Mouse (Mus musculus) yolk sac, embryonic 10.5 days (tissue): ENCODE measurements around the gene Tsks.

ENCODE experiments used
- DNase-seq: peaks from one replicate; pipeline ENCODE4 v3.0.0-alpha.2; 2017; ENCODE audit warnings: low spot score

Gene Tsks

DNA sequence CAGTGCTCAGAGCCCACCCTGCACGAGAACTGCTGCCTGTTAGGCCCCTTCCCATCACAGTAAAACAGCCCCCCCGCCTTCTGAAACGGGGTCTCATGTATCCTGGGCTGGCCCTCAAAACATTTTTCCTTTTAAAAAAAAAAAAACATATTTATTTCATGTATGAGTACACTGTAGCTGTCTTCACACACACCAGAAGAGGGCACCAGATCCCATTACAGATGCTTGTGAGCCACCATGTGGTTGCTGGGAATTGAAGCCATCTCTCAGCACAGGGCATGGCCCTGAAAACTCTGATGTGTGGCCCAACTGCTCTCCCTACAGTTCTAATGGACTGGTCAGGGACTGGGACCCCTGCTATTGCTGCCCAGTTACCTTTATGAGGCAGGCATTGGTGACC is 35.3 kb downstream of the Tsks start:
- DNase-seq = no peak

DNA sequence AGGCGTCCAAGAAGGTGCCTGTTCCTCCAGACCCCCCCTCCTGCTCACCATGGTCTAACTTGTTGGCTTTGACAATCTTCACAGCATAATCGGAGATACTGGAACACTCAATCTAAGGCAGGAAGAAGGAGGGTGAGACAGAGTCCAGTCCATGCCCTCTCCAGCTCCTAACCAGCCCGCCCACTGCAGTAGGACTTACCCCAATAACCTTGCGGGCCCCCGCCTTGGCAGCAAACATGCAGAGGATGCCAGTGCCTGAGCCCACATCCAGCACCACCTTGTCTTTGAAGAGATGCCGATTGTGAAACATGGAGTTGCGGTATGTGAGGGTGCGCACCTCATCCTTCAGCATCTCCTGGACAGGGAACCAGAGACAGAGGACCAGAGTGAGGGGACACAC is 38.5 kb downstream of the Tsks start:
- DNase-seq = no peak

DNA sequence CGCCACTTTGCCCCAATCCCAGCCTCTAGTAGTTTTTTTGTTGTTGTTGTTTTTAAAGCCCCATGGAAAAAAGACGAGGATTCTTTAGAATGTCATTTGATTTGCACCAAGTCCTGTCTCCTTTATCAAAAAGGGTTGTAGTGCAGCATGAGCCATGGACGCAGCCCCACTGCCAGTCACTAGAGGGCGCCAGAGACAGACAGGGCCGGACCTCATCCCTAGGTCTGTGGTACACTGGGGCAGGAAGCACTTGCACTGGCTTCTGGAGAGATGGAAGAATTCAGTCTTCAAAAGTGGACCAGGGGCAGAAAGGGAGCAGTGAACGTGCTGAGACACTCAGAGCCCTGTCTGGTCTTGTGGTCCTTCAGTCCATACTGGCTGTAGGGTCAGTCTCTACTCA is 40.1 kb downstream of the Tsks start:
- DNase-seq = peak; percentile 65

DNA sequence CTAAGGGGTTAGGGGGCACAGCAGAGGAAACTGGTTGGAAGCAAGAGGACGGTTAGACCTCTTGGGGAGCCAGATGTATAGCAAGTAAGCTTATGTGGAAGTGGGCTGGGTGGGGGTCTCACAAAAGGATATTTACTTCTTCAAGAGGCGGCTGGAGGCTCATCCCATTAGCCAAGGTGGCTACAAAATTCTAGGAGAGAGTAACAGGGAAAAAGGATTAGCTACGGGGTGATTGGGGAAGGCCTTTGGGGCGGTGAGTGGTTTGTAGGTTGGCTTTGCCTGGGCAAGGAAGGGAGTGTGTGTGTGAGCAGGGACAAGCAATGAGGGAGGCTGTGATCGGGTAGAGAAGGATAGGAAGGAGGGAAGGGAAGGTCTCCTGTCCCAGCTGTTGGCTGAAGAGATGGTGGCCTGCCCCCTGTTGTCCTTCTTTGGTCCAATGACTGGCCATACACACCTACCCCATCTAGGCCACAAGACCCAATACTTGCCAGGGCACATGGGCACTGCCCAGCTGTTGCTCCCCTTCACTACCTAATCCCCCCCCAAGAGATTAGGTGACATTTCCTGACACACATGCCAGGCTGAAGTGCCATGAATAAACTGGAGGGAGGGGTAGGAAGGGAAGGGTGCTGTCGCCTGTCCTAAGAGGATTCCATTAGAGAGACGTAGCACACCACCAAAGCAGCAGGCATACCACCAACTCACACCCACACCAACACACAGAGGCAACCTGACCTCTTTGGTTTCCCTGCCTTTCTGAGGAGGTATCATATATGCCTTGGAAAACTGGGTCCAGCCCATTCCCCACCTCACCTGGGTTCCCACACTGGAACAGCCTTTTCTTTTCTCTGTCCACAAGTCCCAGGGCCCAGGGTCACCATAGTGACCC is 41.2 kb downstream of the Tsks start:
- DNase-seq = no peak

DNA sequence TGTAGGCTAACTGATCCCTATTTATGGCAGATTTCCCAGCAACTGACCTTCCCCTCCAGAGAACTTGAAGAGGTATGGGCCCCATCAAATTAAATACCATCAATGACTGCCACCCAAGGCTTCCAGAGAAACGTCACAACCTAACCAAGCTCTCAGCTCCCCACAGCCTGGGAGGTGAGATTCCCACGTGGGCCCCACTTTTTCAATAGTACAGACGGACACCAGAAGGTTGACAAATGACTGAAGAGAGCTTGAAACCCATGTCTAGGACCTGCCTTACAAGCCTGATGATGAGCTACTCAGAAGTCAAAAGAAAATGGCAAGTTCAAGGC is 41.8 kb downstream of the Tsks start:
- no peak for DNase-seq

DNA sequence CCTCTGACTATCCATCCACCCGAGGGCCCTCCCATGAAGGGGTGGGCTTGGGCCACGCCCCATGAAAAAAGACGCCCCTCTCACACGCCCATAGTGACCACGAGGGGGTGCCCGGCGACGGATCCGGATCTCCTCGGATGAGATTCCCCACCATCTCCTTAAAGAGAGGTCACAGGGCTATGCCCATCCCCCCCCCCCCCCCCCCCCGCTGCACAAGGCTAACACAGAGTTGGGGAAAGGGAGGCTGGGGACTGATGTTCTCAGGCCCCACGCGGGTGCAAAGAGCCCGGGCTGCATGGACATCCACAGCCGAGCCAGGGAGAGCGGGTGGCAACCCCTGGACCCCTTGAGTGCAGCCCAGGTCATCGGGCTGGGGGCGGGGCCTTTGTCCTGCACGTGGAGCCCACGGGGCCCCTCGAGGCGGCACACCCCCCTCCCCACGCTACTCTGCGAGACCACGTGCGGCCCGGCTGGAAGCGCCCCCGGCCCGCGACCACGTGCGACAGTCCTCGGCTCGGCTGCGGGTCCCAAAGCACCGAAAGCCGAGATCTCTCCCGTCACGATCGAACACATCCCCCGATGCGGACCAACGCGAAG is 42.7 kb downstream of the Tsks start:
- DNase-seq = peak; percentile 88

DNA sequence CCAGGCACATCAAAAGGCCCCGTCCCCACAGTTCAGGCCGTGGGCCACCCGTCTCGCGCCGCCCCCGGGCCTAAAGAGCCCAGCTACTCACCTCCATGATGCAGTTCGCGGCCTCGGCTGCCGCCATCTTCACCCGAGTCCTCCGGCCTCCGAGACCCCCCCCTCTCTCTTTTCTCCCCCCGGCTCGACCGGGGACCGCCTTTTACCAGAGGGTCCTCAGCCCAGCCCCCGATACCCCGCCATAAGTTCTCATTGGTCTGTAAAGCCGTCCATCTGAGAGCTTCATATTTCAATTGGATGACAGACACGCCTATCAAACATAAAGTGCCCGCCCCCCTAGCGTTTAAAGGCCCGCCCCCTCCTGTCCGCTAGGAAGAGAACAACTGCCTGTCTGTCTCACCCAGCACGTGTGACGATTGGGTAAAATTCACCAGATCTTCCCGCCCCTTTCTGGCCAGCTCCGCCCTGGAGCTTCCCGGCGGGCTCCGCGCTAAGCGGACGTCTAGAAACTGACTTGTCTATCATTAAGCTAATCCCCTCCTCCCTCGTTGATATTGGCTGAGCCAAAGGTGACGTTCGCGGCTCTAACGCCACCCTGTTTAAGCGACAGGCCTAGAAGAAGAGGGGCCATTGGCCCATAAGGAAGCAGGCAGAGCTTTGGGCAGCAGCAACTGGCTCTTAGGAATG is 43.3 kb downstream of the Tsks start, which contains the start of gene Prmt1:
Gene Prmt1 (minus strand): TSS at position 377 of the 687 bp plus-strand sequence.
- peak; percentile 100 for DNase-seq

DNA sequence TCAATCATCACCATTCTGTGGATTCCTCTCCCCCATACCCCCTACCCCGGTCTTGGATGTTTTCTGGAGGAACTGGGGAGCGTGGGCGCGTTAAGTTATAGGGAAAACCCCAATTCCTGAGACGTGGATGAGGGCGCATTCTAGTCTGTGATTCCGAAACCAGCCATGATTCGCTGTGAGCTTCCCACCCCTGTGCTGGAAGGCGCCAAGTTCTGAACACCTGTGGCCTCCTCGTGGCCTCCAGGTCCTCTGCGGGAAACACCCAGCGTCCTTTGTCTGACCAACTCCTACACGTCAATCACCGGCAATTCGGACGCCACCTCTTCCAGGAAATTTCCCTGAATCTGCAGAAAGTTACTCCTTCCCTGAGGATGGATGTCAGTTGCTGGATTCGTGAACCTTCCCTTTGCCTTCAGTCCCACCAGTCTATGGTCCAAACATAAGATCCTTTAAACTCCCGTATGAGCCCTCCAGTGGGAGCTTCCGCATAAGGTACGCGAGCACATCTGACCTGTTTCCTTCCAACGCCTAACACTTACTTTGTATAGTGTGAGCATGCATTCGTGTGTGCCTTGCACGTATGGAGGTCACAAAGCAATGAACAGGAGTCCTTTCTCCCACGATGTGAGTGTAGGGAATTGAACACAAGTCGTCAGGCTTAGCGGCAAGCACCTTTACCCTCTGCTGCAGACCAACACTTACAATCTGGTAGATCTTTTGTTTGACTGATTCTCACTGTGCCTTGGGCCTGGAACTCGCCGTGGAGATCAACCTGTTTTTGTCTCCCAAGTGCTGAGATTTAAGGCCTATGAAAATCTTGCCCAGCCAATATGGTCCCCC is 44.1 kb downstream of the Tsks start:
- peak; percentile 90 for DNase-seq

DNA sequence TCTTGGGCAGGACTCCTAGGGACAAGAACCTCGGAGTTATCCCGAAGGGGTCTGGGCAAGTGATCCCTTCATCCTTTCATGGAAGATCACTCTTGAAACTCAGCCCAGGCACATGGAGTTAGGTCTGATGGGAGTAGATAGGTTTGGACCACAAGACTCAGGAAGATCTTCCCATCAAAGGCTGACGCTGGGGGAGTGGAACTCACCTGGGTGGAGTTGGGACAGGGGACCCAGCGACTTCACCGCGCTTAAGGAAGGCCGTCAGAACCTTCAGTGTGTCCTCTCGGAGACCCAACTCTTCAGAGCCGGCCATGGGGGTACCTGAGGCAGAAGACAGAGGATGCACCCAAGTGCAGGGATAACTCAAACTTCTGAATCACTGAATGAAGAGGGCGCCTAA is 53.7 kb downstream of the Tsks start:
- no peak for DNase-seq

DNA sequence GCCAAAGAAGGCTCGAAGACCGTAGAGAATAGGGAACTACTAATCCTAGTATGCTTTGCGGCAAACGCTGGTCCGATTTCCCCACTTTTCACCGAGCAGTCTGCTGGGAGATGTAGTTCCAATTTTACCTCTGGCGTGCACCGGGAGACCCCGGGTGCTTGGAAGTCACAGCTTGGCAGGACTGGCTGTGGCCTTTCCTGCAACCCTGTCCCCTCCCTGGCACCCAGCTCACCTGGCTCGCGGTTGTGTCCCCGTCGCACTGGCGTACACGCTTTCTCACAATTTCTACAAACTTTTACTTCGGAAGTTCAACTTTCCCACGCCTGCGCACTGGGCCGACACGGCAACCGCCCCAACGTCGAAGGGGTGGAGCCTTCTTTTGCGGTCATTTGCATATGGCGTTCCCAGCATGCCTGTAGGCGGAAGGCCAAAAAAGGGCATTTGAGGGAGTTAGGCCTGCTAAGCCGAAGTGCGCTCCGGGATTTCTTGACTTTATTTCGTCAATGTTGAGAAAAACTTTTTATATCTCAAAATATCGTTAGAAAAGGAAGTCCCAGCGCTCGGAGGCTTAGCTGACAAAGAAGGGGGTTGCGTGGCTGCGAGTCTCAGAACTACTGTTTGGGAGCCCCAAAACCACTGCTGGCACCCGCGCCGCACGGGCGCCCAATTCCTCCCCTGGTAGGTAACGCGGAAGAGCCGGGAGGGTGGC is 54.4 kb downstream of the Tsks start, which contains the start of gene Irf3:
Gene Irf3 (plus strand): TSS at position 418 of the 709 bp plus-strand sequence.
- peak; percentile 97 for DNase-seq

DNA sequence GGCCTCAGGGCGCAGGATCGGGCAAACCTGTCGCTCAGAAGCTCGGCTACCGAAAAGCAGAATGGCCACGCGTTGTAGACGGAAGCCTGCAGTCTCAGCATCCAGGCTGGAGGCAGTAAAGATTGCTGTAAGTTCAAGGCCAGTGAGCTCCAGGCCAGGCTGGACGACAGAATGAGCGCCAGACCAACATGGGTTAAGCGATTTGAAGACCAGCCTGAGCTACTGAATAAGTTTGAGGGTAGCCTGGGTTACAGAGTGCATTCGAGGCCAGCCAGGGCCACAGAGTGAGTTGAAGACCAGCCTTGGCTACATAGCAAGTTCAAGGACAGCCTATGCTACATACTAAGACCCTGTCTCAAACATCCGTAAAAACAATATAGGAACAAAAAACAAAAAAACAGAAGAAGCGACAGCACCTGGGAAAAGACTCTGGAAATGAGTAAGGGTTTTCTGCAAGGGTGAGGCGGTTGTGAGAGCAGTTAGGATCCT is 55.0 kb downstream of the Tsks start:
- DNase-seq = no peak

DNA sequence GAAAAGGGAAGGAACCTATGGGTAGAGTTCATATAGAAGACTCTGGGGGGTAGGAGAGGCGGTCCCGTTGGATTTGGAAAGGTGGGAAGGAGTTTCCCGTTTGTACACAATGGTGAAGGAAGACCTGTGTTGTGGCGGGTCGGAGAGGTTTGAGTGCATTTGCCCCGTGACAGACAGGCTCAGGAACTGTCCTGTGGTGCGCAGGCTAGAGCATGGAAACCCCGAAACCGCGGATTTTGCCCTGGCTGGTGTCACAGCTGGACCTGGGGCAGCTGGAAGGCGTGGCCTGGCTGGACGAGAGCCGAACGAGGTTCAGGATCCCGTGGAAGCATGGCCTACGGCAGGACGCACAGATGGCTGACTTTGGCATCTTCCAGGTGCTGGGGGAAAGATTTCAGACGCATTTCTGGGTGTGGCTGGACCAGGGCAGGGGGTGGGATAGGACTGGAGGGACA is 55.5 kb downstream of the Tsks start, which contains the start of gene Bcl2l12:
Gene Bcl2l12 (minus strand): TSS at position 212 of the 455 bp plus-strand sequence.
- DNase-seq = peak; percentile 57

DNA sequence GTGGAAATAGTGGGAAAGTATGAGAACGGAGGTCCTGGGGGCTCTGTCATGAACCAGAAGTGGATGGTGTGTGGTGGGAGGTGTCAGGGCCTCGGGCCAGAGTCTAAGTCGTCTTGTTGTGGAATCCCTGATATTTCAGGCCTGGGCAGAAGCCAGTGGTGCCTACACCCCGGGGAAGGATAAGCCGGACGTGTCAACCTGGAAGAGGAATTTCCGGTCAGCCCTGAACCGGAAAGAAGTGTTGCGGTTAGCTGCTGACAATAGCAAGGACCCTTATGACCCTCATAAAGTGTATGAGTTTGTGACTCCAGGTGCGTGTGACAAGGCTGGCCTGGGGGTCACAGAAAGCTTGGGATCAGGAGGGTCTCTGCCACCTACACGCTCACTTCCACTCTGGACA is 56.7 kb downstream of the Tsks start:
- no peak for DNase-seq

DNA sequence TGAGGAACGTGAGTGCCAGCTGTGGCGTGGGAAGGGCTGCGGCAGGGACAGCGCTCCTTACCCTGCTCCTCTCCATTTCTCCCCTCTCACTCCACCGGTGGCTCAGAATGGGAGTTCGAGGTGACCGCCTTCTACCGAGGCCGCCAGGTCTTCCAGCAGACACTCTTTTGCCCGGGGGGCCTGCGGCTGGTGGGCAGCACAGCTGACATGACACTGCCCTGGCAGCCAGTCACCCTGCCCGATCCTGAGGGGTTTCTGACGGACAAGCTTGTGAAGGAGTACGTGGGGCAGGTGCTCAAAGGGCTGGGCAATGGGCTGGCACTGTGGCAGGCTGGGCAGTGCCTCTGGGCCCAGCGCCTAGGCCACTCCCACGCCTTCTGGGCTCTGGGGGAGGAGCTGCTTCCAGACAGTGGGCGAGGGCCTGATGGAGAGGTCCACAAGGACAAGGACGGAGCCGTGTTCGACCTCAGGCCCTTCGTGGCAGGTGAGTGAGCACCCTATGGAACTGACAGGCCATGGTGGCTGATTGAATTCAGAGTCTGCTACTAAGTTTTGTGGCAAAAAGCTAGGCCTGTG is 57.6 kb downstream of the Tsks start:
- DNase-seq = no peak

DNA sequence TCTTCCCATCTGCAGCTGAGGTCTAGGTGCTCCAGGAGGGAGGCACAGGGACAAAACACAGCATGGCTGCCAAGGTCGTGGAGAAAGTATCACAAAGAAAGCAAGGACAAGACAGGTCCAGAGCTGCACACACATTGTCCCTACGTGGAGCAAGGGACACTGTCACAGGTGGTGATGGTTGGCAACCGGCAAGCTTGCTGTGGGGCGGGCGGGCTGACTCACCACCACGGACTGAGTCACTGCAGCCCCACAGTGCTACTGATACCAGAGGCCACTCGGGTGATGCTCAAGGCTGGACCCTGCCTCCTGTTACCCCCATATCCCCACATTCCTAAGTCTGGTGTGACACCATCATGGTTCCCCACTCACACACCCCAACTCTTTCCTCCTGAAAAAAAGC is 59.4 kb downstream of the Tsks start:
- no peak for DNase-seq

DNA sequence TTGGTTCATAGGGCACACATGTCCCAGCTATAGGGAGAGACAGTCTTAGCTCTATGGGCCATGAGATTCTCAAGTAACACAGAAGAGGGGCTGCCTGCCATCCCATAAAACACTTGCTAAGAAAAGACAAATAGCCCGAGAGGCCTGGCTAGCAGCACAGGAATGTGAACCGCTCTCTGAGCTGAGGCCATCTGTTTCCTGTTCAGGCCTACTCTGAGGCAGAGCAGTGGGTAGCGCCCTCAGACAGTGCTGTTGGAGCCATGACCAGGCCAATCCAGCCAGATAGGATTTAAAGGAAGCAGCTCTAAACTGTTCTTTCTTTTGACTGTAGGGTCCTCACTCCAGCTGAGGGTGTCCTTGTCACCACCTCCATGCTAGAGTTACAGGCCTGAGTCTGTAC is 61.5 kb downstream of the Tsks start:
- DNase-seq = no peak

DNA sequence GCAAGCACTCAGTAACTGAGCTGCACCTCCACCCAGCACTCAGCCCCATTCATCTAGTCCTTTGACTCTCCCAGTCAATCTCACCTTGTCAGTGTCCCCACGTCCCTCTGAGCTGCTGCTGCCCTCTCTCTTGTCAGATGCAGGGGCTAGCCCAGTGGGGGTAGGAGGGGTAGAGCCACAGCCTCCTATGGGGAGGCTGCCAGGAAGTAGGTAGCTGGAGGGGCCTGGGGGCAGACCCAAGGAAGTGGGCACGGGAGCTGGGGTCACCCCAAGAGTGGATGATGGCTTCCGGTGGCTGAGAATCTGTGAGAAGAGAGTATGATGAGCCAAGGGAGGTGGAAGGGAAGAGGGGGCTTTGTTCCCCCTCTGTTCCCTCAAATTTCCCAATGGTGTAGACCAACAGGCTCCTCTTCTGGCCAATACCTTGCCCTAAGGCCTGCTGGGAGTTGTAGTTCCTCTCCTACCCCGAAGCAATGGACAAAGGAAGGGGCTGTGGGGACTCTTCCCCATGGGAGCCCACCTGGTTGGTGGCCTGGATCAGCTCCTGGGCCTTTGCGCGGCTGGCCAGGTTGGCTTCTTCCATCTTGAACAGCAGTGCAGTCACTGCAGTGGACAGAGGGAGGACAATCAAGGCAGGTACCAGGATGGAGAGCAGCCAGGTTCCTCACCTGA is 62.5 kb downstream of the Tsks start:
- no peak for DNase-seq

DNA sequence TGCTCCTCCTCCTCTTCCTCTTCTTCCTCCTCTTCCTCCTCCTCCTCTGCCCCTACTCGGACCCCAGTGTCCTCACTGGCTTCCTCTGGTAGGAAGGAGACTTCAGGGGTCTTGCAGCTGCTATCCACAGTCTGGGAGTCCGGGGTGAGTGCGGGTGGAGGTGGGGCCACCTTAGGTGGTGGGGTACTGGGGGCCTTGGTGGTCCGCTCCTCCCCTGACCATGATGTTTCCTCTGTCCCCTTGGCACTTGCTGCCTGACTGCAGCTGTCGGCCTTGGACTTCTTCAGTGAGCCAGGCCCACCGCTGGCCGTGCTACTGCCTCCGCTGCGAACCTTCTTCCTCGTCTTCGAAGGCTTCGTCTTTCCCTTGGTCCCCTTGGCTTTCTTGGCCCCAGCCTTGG is 63.5 kb downstream of the Tsks start:
- DNase-seq = no peak

DNA sequence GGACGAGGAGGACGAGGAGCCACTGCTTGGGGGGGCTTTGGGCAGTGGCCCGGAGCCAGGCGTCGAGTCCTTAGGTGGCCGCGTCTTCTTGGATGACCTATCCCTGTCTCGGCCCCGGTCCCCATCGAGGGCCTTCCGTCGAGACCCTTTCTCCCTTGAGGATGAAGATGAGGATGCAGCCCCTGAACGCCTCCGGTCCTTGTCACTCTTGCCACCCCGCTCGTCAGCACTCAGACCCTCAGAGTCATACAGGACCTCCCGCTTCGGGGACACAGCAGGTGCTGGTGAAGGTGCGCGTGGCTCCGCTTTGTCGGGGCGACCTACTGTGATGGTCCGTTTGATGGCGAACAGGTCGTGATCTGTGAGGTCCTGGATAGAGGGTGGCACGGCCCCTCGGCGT is 64.1 kb downstream of the Tsks start:
- no peak for DNase-seq
